In the genomic region with DNA sequence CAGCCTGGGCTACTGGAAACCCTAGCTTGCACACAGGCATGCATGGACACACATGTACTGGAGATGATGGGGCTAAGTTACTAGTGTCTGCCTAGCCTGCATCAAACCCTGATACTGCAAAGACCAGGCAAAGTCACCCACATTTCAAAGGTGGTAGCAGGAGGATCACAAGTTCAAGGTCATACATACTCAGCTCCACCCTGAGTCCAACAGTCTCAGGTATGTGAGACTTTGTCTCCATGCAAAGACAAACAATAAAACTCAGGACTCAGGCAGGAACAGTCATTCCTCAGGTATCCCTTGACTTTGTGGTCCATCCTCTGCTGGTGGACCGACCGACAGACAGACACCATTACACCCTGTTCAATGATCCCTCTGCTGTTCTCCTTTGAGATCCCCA, we compare ENCODE assay signal across 9 mouse cellular contexts. TPM values are rescaled to one million over a fixed set of nuclear protein-coding genes. Genes with fewer than 3 reads are reported as not detected.
DNase-seq lines count a peak whose midpoint lies in the region; ATAC-seq and TF ChIP-seq lines count a peak whose summit lies in the region.
"Had no signal": no experiment of that assay in that cellular context is flagged by ENCODE, and none has a peak within 500 bp of the region (broad histone marks: within the 10 kb centered on the region; RNA-seq: fewer than 3 reads in every experiment).

No protein-coding gene starts in this region.

- ATAC-seq in limb, embryonic 12.5 days (ENCODE audit: insufficient number of reproducible peaks, insufficient read depth, low FRiP score, low TSS enrichment, low read depth), result no peak
- no peak for ATAC-seq in stomach, embryonic 15.5 days (ENCODE audit: insufficient read depth, low FRiP score, low read depth)

- intact Hi-C loops in gastrocnemius, adult 2 months (cut with DNase I), result no loop called here

- peak overlapping the region; percentile 73 for H3K4me2 ChIP-seq in limb, embryonic 12.5 days
- H3K4me2 ChIP-seq in stomach, embryonic 15.5 days, result peak overlapping the region; percentile 77

- H3K27me3 ChIP-seq in spleen, adult 2 months (ENCODE audit: control insufficient read depth, insufficient read depth, low read length), result no peaks in the 10 kb centered on the region
- H3K27me3 ChIP-seq in limb, embryonic 12.5 days, result peaks cover 17% of the 10 kb centered on the region
- no peaks in the 10 kb centered on the region for H3K27me3 ChIP-seq in stomach, embryonic 15.5 days (replicated peaks)

- peak overlapping the region; percentile 70 for H3K4me3 ChIP-seq in gastrocnemius, adult 2 months
- H3K4me3 ChIP-seq in spleen, adult 2 months (ENCODE audit: extremely low read depth, insufficient read depth, insufficient read length), result peak overlapping the region; percentile 61; the same call in 1 of the 2 replicates
- H3K4me3 ChIP-seq in limb, embryonic 12.5 days (replicated peaks), result peak overlapping the region; percentile 38
- H3K4me3 ChIP-seq in stomach, embryonic 15.5 days (replicated peaks), result peak overlapping the region; percentile 35

- no peak overlapping the region for H3K9ac ChIP-seq in limb, embryonic 12.5 days (replicated peaks)
- 0 out of 2 replicates have a peak overlapping the region, but pooled peaks have one; percentile 13 for H3K9ac ChIP-seq in stomach, embryonic 15.5 days

- WGBS in spleen, adult 2 months, result 49% methylated on average over 2 of the region's 2 CpGs
- WGBS in limb, embryonic 12.5 days, result 72% methylated on average over 2 of the region's 2 CpGs
- WGBS in stomach, embryonic 15.5 days, result 42% methylated on average over 2 of the region's 2 CpGs

- peak overlapping the region; percentile 97 for H3K27ac ChIP-seq in gastrocnemius, adult 2 months
- H3K27ac ChIP-seq in spleen, adult 2 months (ENCODE audit: insufficient read depth, low read length), result peak overlapping the region; percentile 99
- no peak overlapping the region for H3K27ac ChIP-seq in limb, embryonic 12.5 days
- H3K27ac ChIP-seq in stomach, embryonic 15.5 days, result peak overlapping the region; percentile 97

- H3K4me1 ChIP-seq in spleen, adult 2 months (ENCODE audit: control insufficient read depth, insufficient read depth, insufficient read length), result peaks cover 10% of the 10 kb centered on the region; the same call in 1 of the 2 replicates
- peaks cover 60% of the 10 kb centered on the region for H3K4me1 ChIP-seq in limb, embryonic 12.5 days (replicated peaks)
- H3K4me1 ChIP-seq in stomach, embryonic 15.5 days, result peaks cover 56% of the 10 kb centered on the region

- TF ChIP-seq POLR2A in spleen, adult 2 months (IDR thresholded peaks at IDR 0.05; ENCODE audit: low read depth, low read length), result no peak

- no peak for DNase-seq in gastrocnemius, adult 2 months
- no peak for DNase-seq in gastrocnemius, adult 18-20 months (ENCODE audit: low spot score)
- no peak for DNase-seq in spleen, adult 2 months (ENCODE audit: low read depth in 1 of 2, low spot score in 2 of 2)
- no peak for DNase-seq in spleen, adult 18-20 months
- DNase-seq in urinary bladder, adult 2 months (ENCODE audit: low spot score), result no peak
- no peak for DNase-seq in embryo, embryonic 10 days (ENCODE audit: low spot score)

- no peaks in the 10 kb centered on the region for H3K36me3 ChIP-seq in spleen, adult 2 months (ENCODE audit: control insufficient read depth, insufficient read depth, low read length)
- H3K36me3 ChIP-seq in limb, embryonic 12.5 days, result no peaks in the 10 kb centered on the region
- no peaks in the 10 kb centered on the region for H3K36me3 ChIP-seq in stomach, embryonic 15.5 days

- H3K9me3 ChIP-seq in limb, embryonic 12.5 days, result no peaks in the 10 kb centered on the region
- no peaks in the 10 kb centered on the region for H3K9me3 ChIP-seq in stomach, embryonic 15.5 days

- no peak for TF ChIP-seq CTCF in gastrocnemius, adult 2 months (IDR thresholded peaks at IDR 0.05)
- TF ChIP-seq CTCF in spleen, adult 2 months (IDR thresholded peaks at IDR 0.05; ENCODE audit: extremely low read depth, insufficient read depth, insufficient read length, insufficient replicate concordance), result no peak

RNA-seq across cellular contexts. Expression of gene Irf1, which starts 7.4 kb away (rescaled TPM):
- 1 to 10 TPM; 6.2 to 7.0 TPM for total RNA-seq in gastrocnemius, adult 2 months (2021)
- total RNA-seq in gastrocnemius, adult 18-20 months (2021), result 1 to 10 TPM; 4.7 to 9.9 TPM
- 111 and 222 TPM in 2 replicates for polyA plus RNA-seq in spleen, adult 2 months (2012; rRNA removed)
- polyA plus RNA-seq in limb, embryonic 12.5 days (2016; fragmentation: Nextera tagmentation; extraction: Ambion mirVana), result 8.4 and 8.5 TPM in 2 replicates
- polyA plus RNA-seq in stomach, embryonic 15.5 days (2015; fragmentation: Nextera tagmentation; extraction: Ambion mirVana), result 27.6 and 27.9 TPM in 2 replicates
- polyA plus RNA-seq in urinary bladder, adult 2 months (2012; rRNA removed), result 71.6 and 89.5 TPM in 2 replicates

RNA-seq across cellular contexts. Expression of gene Gm17334, which starts 10.6 kb away (rescaled TPM):
- total RNA-seq in gastrocnemius, adult 2 months (2021), result under 1 TPM; 0.28 to 0.53 TPM
- total RNA-seq in gastrocnemius, adult 18-20 months (2021), result not detected
- 1.2 TPM in 2 replicates for polyA plus RNA-seq in spleen, adult 2 months (2012; rRNA removed)
- 0.31 TPM in 1 of 2 replicates, not detected in the other for polyA plus RNA-seq in limb, embryonic 12.5 days (2016; fragmentation: Nextera tagmentation; extraction: Ambion mirVana)
- polyA plus RNA-seq in stomach, embryonic 15.5 days (2015; fragmentation: Nextera tagmentation; extraction: Ambion mirVana), result 0.19 and 0.24 TPM in 2 replicates
- 1.8 and 2.3 TPM in 2 replicates for polyA plus RNA-seq in urinary bladder, adult 2 months (2012; rRNA removed)

RNA-seq across cellular contexts. Expression of gene Il5, which starts 41.8 kb away (rescaled TPM):
- total RNA-seq in gastrocnemius, adult 2 months (2021), result not detected
- not detected for total RNA-seq in gastrocnemius, adult 18-20 months (2021)
- polyA plus RNA-seq in spleen, adult 2 months (2012; rRNA removed), result not detected in 2 replicates
- polyA plus RNA-seq in limb, embryonic 12.5 days (2016; fragmentation: Nextera tagmentation; extraction: Ambion mirVana), result not detected in 2 replicates
- not detected in 2 replicates for polyA plus RNA-seq in stomach, embryonic 15.5 days (2015; fragmentation: Nextera tagmentation; extraction: Ambion mirVana)
- polyA plus RNA-seq in urinary bladder, adult 2 months (2012; rRNA removed), result 0.12 and 0.21 TPM in 2 replicates
- total RNA-seq: left cerebral cortex, postnatal 25 days had no signal

RNA-seq across cellular contexts. Expression of gene Rad50, which starts 55.3 kb away (rescaled TPM):
- total RNA-seq in gastrocnemius, adult 2 months (2021), result 1 to 10 TPM; 4.1 to 5.2 TPM
- 1 to 10 TPM; 4.3 to 5.4 TPM for total RNA-seq in gastrocnemius, adult 18-20 months (2021)
- polyA plus RNA-seq in spleen, adult 2 months (2012; rRNA removed), result 4.1 and 4.2 TPM in 2 replicates
- 30.1 and 30.5 TPM in 2 replicates for polyA plus RNA-seq in limb, embryonic 12.5 days (2016; fragmentation: Nextera tagmentation; extraction: Ambion mirVana)
- 28.9 and 29.5 TPM in 2 replicates for polyA plus RNA-seq in stomach, embryonic 15.5 days (2015; fragmentation: Nextera tagmentation; extraction: Ambion mirVana)
- polyA plus RNA-seq in urinary bladder, adult 2 months (2012; rRNA removed), result 10.2 and 13.9 TPM in 2 replicates
